Mouse (Mus musculus): ENCODE results near the gene Pkd2l1. TPM values are rescaled to one million over a fixed set of nuclear protein-coding genes. Genes with fewer than 3 reads are reported as not detected.

The Pkd2l1 gene
- not detected in 3 replicates for total RNA-seq (2017)

- ATAC-seq (replicated peaks; ENCODE audit: insufficient number of reproducible peaks, low FRiP score, low TSS enrichment, poor library complexity, severe bottlenecking) = no peak
Measured at GRCm38 (mm10) chr19:44192342-44192741, at the start of gene Pkd2l1. Pkd2l1 (minus strand) TSS chr19:44192442.

GRCm38 (mm10) chr19:44238906-44239305, 46.7 kb upstream of the Pkd2l1 start:
- no peak for ATAC-seq (replicated peaks; ENCODE audit: insufficient number of reproducible peaks, low FRiP score, low TSS enrichment, poor library complexity, severe bottlenecking)

- ATAC-seq (replicated peaks; ENCODE audit: insufficient number of reproducible peaks, low FRiP score, low TSS enrichment, poor library complexity, severe bottlenecking) = no peak
Measured at GRCm38 (mm10) chr19:44237471-44238006, 45.3 kb upstream of the Pkd2l1 start.

GRCm38 (mm10) chr19:44231608-44232151, 39.4 kb upstream of the Pkd2l1 start:
- ATAC-seq (replicated peaks; ENCODE audit: insufficient number of reproducible peaks, low FRiP score, low TSS enrichment, poor library complexity, severe bottlenecking) = no peak

GRCm38 (mm10) chr19:44230212-44230611, 38.0 kb upstream of the Pkd2l1 start:
- no peak for ATAC-seq (replicated peaks; ENCODE audit: insufficient number of reproducible peaks, low FRiP score, low TSS enrichment, poor library complexity, severe bottlenecking)

- no peak for ATAC-seq (replicated peaks; ENCODE audit: insufficient number of reproducible peaks, low FRiP score, low TSS enrichment, poor library complexity, severe bottlenecking)
Measured at GRCm38 (mm10) chr19:44229776-44230175, 37.5 kb upstream of the Pkd2l1 start.

GRCm38 (mm10) chr19:44225728-44226127, 33.5 kb upstream of the Pkd2l1 start:
- no peak for ATAC-seq (replicated peaks; ENCODE audit: insufficient number of reproducible peaks, low FRiP score, low TSS enrichment, poor library complexity, severe bottlenecking)

GRCm38 (mm10) chr19:44217958-44218525, 25.8 kb upstream of the Pkd2l1 start:
- ATAC-seq (replicated peaks; ENCODE audit: insufficient number of reproducible peaks, low FRiP score, low TSS enrichment, poor library complexity, severe bottlenecking) = no peak

GRCm38 (mm10) chr19:44215255-44215654, 23.0 kb upstream of the Pkd2l1 start:
- ATAC-seq (replicated peaks; ENCODE audit: insufficient number of reproducible peaks, low FRiP score, low TSS enrichment, poor library complexity, severe bottlenecking) = no peak

GRCm38 (mm10) chr19:44207079-44207478, 14.8 kb upstream of the Pkd2l1 start:
- ATAC-seq (replicated peaks; ENCODE audit: insufficient number of reproducible peaks, low FRiP score, low TSS enrichment, poor library complexity, severe bottlenecking) = no peak

GRCm38 (mm10) chr19:44203015-44203564, 10.8 kb upstream of the Pkd2l1 start, which contains the start of gene Scd3:
Scd3 (plus strand) TSS chr19:44203269.
- no peak for ATAC-seq (replicated peaks; ENCODE audit: insufficient number of reproducible peaks, low FRiP score, low TSS enrichment, poor library complexity, severe bottlenecking)

- no peak for ATAC-seq (replicated peaks; ENCODE audit: insufficient number of reproducible peaks, low FRiP score, low TSS enrichment, poor library complexity, severe bottlenecking)
Measured at GRCm38 (mm10) chr19:44198964-44199363, 6.7 kb upstream of the Pkd2l1 start.

GRCm38 (mm10) chr19:44198494-44198893, 6.3 kb upstream of the Pkd2l1 start:
- ATAC-seq (replicated peaks; ENCODE audit: insufficient number of reproducible peaks, low FRiP score, low TSS enrichment, poor library complexity, severe bottlenecking) = no peak

GRCm38 (mm10) chr19:44197053-44197852, 5.0 kb upstream of the Pkd2l1 start:
- ATAC-seq (replicated peaks; ENCODE audit: insufficient number of reproducible peaks, low FRiP score, low TSS enrichment, poor library complexity, severe bottlenecking) = no peak

- ATAC-seq (replicated peaks; ENCODE audit: insufficient number of reproducible peaks, low FRiP score, low TSS enrichment, poor library complexity, severe bottlenecking) = 0 out of 2 replicates have a peak, but pooled peaks have one; percentile 51
Measured at GRCm38 (mm10) chr19:44195138-44195537, 2.9 kb upstream of the Pkd2l1 start.

- no peak for ATAC-seq (replicated peaks; ENCODE audit: insufficient number of reproducible peaks, low FRiP score, low TSS enrichment, poor library complexity, severe bottlenecking)
Measured at GRCm38 (mm10) chr19:44193906-44194305, 1.7 kb upstream of the Pkd2l1 start.

- ATAC-seq (replicated peaks; ENCODE audit: insufficient number of reproducible peaks, low FRiP score, low TSS enrichment, poor library complexity, severe bottlenecking) = no peak
Measured at GRCm38 (mm10) chr19:44189056-44189455, 3.2 kb downstream of the Pkd2l1 start.

GRCm38 (mm10) chr19:44183968-44184367, 8.3 kb downstream of the Pkd2l1 start:
- ATAC-seq (replicated peaks; ENCODE audit: insufficient number of reproducible peaks, low FRiP score, low TSS enrichment, poor library complexity, severe bottlenecking) = no peak

GRCm38 (mm10) chr19:44180502-44180901, 11.7 kb downstream of the Pkd2l1 start:
- no peak for ATAC-seq (replicated peaks; ENCODE audit: insufficient number of reproducible peaks, low FRiP score, low TSS enrichment, poor library complexity, severe bottlenecking)
